Mouse (Mus musculus): ENCODE data around the gene Ephx3.

- no peak for TF ChIP-seq POLR2A (IDR thresholded peaks at IDR 0.05; ENCODE audit: extremely low read depth, insufficient read depth, low read length)
- TF ChIP-seq CTCF (IDR thresholded peaks at IDR 0.05; ENCODE audit: extremely low read depth, insufficient read depth, low read length): peak; percentile 52
These were observed 27.1 kb downstream of the Ephx3 start for GRCm38 (mm10) chr17:32162112-32162850.

Measured in cortical plate, adult 2 months (tissue).